Mouse (Mus musculus) naive thymus-derived CD4-positive, alpha-beta T cell, adult 2 months (primary cell): Measurements from ENCODE around the gene Foxn3.
A peak's percentile ranks its signal among the peaks of the same experiment; 100 is the strongest.

ENCODE experiments used
- DNase-seq: peaks from one replicate; pipeline ENCODE4 v3.0.0-alpha.2; 2011; ENCODE audit warnings: low read depth

Gene Foxn3

DNA sequence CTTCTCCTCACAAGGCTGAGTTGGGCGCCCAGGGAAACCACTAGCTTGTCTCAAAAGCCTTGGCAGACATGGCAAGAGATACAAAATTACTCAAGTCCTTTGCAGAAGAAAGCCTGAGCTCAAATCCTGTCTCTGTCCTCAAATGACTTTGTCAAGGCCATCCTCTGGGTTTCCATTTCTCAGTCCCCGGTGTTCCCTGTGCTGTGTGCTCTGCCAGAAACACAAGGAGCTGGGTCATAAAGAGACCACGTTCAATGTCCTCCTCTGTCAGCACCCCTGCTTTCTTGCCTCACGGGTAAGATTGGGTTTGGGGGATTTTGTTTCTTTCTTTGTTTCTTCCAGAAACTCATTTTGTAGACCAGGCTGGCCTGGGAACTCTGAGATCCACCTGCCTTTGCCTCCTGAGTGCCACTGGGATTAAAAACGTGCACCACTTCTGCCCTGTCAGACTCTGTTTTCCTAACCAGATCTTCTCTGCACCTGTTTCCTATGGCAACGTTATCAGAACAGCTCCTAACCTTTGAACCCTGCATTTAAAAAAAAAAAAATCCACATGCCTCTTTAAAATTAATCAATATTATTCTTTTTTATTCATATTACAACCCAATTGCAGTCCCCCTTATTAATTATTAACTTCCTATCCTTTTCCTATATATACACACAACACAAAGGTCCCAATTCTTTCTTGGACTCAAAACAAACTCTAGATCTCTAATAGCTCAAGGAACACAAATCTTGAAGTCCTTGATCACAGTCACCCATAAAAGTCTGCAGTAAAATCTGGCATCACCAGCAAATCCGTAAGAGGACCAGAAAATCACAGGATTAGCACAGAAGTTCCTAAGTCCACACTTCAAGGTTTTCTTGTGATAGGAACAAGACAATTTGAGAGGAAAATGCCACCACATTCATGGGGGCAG, 144.6 kb downstream of the Foxn3 start:
- no peak for DNase-seq

- DNase-seq, result no peak
These were observed 145.5 kb downstream of the Foxn3 start for GRCm38 (mm10) chr12:99417885-99418284.

GRCm38 (mm10) chr12:99415538-99415937, 147.8 kb downstream of the Foxn3 start:
- DNase-seq, result no peak

- DNase-seq, result no peak
These were observed 150.9 kb downstream of the Foxn3 start for GRCm38 (mm10) chr12:99412496-99412895.

DNA sequence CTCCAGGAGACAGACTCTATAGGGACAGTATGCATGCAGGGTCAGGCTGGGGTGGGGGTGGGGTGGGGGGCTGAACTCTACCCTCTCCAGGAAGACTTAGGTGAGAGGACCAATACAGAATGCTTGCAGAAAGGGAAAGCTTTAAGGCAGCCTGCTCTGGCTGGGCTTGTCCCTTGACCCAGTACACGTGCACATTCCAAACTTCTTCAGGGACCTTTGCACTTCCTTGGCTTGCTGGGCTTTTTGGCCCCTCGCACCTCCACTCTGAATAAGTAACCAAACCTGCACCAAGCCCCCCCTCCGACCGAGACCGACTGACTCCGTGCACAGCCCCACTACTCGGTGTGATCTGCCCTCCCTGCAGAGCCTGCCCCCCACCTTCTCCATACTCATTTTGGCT, 151.3 kb downstream of the Foxn3 start:
- DNase-seq, result no peak

DNA sequence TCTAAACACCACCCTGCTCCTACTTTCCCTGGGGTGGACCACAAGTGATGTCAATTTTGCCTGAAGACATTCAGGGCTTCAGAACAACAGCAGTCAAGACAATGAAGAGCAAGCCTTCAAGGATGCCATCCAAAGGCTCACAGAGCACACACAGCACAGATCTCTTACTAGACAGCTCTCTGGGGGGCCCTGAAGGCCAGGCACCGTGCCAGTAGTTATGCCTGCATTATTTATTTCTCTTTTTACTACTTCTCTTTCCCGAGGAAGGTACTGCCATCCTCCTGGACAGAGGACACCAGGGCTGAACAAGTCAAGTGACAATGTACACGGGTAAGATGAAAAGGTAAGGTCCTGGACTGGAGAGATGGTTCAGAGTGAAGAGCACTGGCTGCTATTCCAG, 154.7 kb downstream of the Foxn3 start:
- no peak for DNase-seq

GRCm38 (mm10) chr12:99408089-99408488, 155.3 kb downstream of the Foxn3 start:
- DNase-seq, result no peak

- no peak for DNase-seq
These were observed 156.1 kb downstream of the Foxn3 start for GRCm38 (mm10) chr12:99407318-99407716.

DNA sequence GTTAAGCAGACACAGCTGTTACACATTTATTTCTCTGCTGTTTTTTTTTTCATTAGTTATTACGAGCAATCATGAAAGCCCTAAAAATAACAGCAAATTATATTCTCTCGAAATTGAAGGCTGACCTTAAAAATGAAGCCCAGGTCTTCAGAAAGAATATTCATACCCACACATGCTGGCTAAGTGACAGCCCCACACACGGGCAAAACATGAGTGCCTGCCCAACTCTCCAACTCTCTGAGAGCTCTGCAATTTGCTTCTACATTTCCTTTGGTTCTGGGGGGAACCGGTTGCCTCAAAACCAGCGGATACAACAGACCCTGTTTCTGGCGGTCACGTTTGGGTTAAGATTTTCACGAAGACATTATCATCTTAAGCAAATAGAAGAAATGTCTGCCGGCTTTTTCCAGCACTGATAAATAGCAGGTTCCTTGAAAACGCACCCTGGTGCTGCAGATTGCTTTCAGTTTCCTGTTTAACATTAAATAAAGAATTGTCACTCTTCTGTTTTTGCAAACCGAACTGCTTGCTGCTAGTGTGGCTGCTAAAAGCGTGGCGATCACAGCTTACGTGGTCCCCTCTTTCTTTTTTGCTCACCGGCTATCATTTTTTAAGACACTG, 156.6 kb downstream of the Foxn3 start:
- peak; percentile 59 for DNase-seq

GRCm38 (mm10) chr12:99406254-99406653, 157.1 kb downstream of the Foxn3 start:
- peak; percentile 32 for DNase-seq

DNA sequence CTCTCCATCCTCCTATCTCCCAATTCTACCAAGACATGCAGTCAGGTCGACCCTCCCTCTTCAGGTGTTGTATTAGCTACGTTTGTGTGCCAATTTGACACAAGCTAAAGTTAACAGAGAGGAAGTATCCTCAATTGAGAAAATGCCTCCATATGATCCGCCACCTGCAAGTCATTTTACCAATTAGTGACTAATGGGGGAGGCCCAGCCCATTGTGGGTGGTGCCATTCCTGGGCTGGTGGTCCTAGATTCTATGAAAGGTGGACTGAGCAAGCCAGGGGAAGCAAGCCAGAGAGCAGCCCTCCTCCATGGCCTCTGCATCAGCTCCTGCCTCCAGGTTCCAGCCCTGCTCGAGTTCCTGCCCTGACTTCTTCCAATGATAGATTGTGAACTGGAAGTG, 158.0 kb downstream of the Foxn3 start:
- DNase-seq, result no peak

GRCm38 (mm10) chr12:99403004-99403403, 160.4 kb downstream of the Foxn3 start:
- DNase-seq, result no peak

DNA sequence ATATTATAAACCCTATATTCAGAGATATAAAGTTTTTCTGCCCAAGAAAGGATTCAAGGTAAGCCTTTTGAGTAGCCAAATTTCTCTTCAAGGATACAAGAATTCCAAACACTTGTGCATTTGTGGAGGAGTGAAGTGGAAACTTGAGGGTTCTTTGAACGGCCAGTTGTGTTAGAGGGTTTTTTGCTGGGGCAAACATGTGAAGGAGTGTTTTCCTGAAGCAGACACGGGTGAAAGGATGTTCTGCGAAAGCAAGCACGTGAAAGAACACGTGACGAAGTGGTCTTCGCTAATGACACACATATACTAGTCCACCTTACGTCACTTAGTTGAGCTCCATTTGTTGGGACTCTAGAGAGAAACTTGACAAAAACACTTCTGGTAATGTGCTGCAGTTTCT, 162.5 kb downstream of the Foxn3 start:
- DNase-seq, result no peak

- no peak for DNase-seq
These were observed 163.8 kb downstream of the Foxn3 start for GRCm38 (mm10) chr12:99399575-99399974.

- no peak for DNase-seq
These were observed 166.9 kb downstream of the Foxn3 start for GRCm38 (mm10) chr12:99396461-99396860.

DNA sequence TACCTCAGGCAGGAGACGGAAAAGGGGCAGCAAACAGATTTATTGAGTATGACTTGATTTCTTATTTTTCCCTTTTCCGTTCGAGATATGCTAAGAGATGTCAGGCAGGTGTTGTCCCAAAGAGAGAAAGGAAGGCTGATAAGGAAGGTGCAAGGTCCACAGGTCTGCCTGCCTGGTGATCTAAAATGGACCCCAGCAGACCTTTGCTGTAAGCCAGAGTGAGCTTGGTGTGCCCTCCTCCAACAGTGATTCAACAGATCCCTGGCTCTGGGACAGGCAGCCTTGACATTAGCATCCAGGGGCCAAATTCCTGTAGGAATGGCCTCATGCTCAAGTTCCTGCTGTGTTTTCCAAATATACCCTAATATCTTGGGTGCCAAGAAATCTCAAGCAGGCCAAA, 168.3 kb downstream of the Foxn3 start:
- DNase-seq, result no peak

- DNase-seq, result no peak
These were observed 168.7 kb downstream of the Foxn3 start for GRCm38 (mm10) chr12:99394676-99395075.

DNA sequence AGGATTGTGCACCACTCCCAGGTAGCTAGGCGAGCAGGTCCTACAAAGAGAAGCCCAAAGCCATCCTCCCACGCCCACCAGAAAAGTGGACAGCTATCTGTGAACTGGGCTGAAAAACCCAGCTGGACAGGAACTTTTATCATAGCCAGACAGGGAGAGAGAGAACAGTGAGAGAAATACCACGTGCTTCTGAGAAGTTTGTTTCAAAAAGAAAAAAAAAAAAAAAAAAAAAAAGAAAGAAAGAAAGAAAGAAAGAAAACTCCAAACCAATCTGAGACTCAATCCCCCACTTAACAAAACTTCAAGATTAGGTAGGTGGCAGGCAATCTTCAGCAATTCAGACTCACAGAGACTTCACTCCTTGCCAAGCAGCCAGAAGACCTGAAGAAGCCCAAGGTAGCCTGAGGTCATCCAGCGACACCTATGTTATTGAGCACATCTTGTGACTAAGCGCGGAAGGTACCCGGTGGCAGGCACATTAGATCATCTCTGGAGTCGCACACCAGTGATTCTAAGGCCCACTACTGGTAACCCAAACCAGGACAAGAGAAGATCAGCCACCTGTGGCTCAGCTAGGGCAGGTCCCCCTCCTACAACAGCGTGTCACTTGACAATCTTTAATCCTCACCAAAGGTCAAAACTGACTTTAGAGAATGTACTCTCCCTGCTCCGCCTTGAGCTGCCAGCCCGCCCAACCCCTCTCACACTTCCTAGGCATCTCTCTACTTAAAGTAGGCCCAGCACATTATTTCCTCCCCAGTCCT, 169.3 kb downstream of the Foxn3 start:
- peak; percentile 36 for DNase-seq

DNA sequence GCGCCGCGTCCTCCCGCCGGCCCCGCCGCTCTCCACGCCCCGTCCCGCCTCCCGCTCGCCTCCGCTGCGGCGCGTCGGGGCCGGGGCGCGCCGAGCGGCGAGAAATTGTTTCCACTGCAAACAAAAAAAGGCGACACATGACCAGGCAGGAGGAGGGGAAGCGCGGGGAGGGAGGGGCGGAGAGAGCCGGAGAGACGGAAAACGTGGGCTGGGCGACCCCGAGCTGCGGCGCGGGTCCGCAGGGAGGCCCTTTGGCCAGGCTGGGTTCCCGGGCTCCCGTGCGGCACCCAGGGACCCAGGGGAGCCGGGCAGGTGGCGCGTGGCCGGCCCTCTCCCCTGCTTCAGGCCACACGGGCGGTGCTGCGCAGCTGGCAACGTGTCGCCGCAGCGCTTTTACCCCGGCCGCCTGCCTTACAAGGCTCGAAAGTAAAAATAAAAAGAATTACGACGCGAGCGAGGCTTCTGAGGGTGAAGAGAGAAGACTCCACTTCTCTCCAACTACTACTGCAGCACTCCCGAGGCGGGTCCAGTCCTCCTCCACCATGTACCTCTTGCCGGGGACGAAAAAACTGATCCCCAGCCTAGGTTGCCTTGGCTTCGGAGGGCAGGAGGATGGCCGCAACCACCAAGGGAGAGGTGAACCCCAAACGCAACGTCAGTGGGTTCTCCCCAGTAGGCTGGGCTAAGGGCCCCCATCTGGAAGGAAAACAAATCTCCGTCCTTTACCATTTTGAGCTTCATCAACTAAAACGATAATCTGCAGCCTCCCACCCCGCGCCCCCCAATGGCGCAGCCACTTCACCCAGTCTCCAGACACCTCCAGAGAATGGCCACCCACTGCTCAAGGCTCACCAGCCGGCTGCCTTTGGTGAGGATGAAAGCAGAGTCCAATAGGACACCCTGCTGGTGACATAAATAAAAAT, 170.2 kb downstream of the Foxn3 start:
- peak; percentile 91 for DNase-seq

DNA sequence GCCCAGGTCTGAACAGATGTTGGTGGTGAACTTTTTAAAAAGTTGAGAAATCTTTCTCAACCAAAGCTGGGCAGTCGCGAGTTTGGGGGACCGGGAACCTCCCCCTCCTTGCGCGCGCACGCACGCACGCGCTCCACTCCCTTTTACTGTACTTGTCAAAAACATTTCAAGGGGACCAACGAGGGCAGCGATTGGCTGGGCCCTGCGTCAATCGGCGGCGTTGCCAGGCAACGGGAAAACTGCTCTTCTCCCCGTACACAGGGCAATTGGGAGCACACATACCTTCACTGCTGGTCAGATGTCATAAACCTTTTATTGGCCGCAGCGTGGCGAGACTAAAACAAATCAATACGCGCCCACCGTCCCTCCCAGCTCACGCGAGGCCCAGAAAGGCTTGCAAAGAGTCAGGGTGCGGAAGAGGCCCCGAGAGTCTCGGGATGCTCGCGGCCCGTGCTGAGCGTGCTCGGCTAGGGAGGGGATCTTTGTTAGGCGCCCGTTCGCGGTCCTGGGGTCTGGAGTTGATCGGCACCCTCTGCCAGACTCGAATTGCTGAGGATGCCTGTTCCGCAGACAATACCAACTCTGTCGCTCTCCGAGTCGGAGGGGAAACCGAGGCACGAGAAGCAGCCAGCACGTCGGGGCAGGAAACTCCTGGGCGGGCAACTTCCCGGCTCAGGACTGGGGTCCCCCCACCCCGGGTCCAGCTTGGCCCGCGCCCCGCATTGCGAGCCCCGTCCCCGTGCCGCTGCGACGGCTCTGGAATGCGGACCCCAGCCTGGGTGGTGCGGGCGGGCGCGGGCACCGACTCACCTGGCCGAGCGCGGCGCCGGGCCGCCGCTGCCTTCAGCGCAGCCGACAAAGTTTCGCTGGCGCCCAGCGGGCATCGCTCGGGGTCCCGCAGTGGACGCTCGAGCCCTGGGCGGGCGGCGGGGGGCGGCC, 171.2 kb downstream of the Foxn3 start:
- DNase-seq, result peak; percentile 99
